Mouse (Mus musculus) thymus, postnatal 4 days (tissue): Measurements from ENCODE around the gene Igfbp6.

Source experiments
- DNase-seq: peaks from one replicate; pipeline ENCODE4 v3.0.0; 2021

Gene Igfbp6

GRCm38 (mm10) chr15:102110271-102110670 is 33.9 kb upstream of the Igfbp6 start:
- DNase-seq, result no peak

GRCm38 (mm10) chr15:102110701-102111494 is 33.3 kb upstream of the Igfbp6 start:
- DNase-seq, result no peak

- DNase-seq, result no peak
These were observed 32.7 kb upstream of the Igfbp6 start for GRCm38 (mm10) chr15:102111495-102111829.

- no peak for DNase-seq
These were observed 32.0 kb upstream of the Igfbp6 start for GRCm38 (mm10) chr15:102112181-102112580.

GRCm38 (mm10) chr15:102112827-102113226 is 31.3 kb upstream of the Igfbp6 start:
- no peak for DNase-seq

GRCm38 (mm10) chr15:102113674-102114073 is 30.5 kb upstream of the Igfbp6 start:
- DNase-seq, result no peak

GRCm38 (mm10) chr15:102114651-102115260 is 29.4 kb upstream of the Igfbp6 start:
- no peak for DNase-seq

GRCm38 (mm10) chr15:102115731-102116231 is 28.4 kb upstream of the Igfbp6 start:
- peak; percentile 52 for DNase-seq

GRCm38 (mm10) chr15:102116753-102117415 is 27.3 kb upstream of the Igfbp6 start:
- no peak for DNase-seq

GRCm38 (mm10) chr15:102117461-102118443 is 26.4 kb upstream of the Igfbp6 start:
- DNase-seq, result no peak

GRCm38 (mm10) chr15:102118591-102118990 is 25.6 kb upstream of the Igfbp6 start:
- no peak for DNase-seq

GRCm38 (mm10) chr15:102119121-102119830 is 24.9 kb upstream of the Igfbp6 start:
- DNase-seq, result no peak

GRCm38 (mm10) chr15:102119831-102120170 is 24.4 kb upstream of the Igfbp6 start:
- DNase-seq, result no peak

- no peak for DNase-seq
These were observed 23.6 kb upstream of the Igfbp6 start for GRCm38 (mm10) chr15:102120530-102120929.

GRCm38 (mm10) chr15:102126303-102126702 is 17.9 kb upstream of the Igfbp6 start:
- DNase-seq, result no peak

- DNase-seq, result no peak
These were observed 10.8 kb upstream of the Igfbp6 start for GRCm38 (mm10) chr15:102133314-102133713.

GRCm38 (mm10) chr15:102134709-102135108 is 9.5 kb upstream of the Igfbp6 start:
- DNase-seq, result no peak

- no peak for DNase-seq
These were observed 8.5 kb upstream of the Igfbp6 start for GRCm38 (mm10) chr15:102135522-102136128.

GRCm38 (mm10) chr15:102136129-102136758 is 7.9 kb upstream of the Igfbp6 start, which contains the start of gene Spryd3:
Gene Spryd3, minus strand, starts transcription at chr15:102136234.
- peak; percentile 98 for DNase-seq

- no peak for DNase-seq
These were observed 3.0 kb upstream of the Igfbp6 start for GRCm38 (mm10) chr15:102141120-102141519.
